Mouse (Mus musculus): ENCODE results near the gene Slc44a4. TPM values are rescaled to one million over a fixed set of nuclear protein-coding genes. Genes with fewer than 3 reads are reported as not detected.
"Not testable (repeated sequence)": the region's sequence is repeated elsewhere in the genome, so short reads cannot be mapped to it uniquely, and the experiment has no call there.

The Slc44a4 gene
- polyA plus RNA-seq, 1 experiment from 2014 or later = 3.5 TPM

GRCm38 (mm10) chr17:34897373-34898159, 16.7 kb upstream of the Slc44a4 start:
- no peak for TF ChIP-seq CTCF (IDR thresholded peaks at IDR 0.05; ENCODE audit: low read depth)
- TF ChIP-seq EP300 (IDR thresholded peaks at IDR 0.05; ENCODE audit: low read depth) = no peak
- H3K36me3 ChIP-seq (replicated peaks; ENCODE audit: insufficient read depth, low read length) = peaks cover under 1% of the 10 kb centered on the region; the same call in 1 of the 2 replicates
- peak overlapping the region; percentile 90 for H3K4me3 ChIP-seq (ENCODE audit: low read depth, low read length)
- peak overlapping the region; percentile 97 for H3K4me2 ChIP-seq (ENCODE audit: low read depth, low read length)
- H3K4me1 ChIP-seq (ENCODE audit: insufficient read depth) = peaks cover 28% of the 10 kb centered on the region
- no peaks in the 10 kb centered on the region for H3K9me3 ChIP-seq (ENCODE audit: low read length)
- no peak for ATAC-seq
- no peaks in the 10 kb centered on the region for H3K27me3 ChIP-seq (ENCODE audit: insufficient read depth, low read length)
- peak overlapping the region; percentile 94 for H3K27ac ChIP-seq (ENCODE audit: low read depth)
- WGBS (ENCODE audit: insufficient replicate concordance) = 12% methylated on average over 10 of the region's 10 CpGs
- no peak for DNase-seq
- H3K9ac ChIP-seq (replicated peaks) = peak overlapping the region; percentile 87

- peak within 1 kb of the TSS; percentile 87 for H3K9ac ChIP-seq (replicated peaks)
- peak within 1 kb of the TSS; percentile 94 for H3K27ac ChIP-seq (ENCODE audit: low read depth)
- peaks cover 6% of the 10 kb centered on the region; the same call in 1 of the 2 replicates for H3K36me3 ChIP-seq (replicated peaks; ENCODE audit: insufficient read depth, low read length)
- H3K27me3 ChIP-seq (ENCODE audit: insufficient read depth, low read length) = no peaks in the 10 kb centered on the region
- peaks cover 26% of the 10 kb centered on the region for H3K4me1 ChIP-seq (ENCODE audit: insufficient read depth)
- peak within 1 kb of the TSS; percentile 90 for H3K4me3 ChIP-seq (ENCODE audit: low read depth, low read length)
- peak; percentile 52 for ATAC-seq
- under 1% methylated on average over 14 of the region's 44 CpGs for WGBS (ENCODE audit: insufficient replicate concordance)
- DNase-seq = peak; percentile 83
- no peaks in the 10 kb centered on the region for H3K9me3 ChIP-seq (ENCODE audit: low read length)
- H3K4me2 ChIP-seq (ENCODE audit: low read depth, low read length) = peak within 1 kb of the TSS; percentile 97
- TF ChIP-seq CTCF (IDR thresholded peaks at IDR 0.05; ENCODE audit: low read depth) (no peak), EP300 (IDR thresholded peaks at IDR 0.05; ENCODE audit: low read depth) (no peak)
Measured at GRCm38 (mm10) chr17:34898160-34898586, 16.1 kb upstream of the Slc44a4 start, which contains the start of the genes C2 and Ehmt2. Gene C2, minus strand, starts transcription at chr17:34898265. Gene Ehmt2, plus strand, starts transcription at chr17:34898469.

- no peak for TF ChIP-seq CTCF (IDR thresholded peaks at IDR 0.05; ENCODE audit: low read depth)
- H3K36me3 ChIP-seq (replicated peaks; ENCODE audit: insufficient read depth, low read length) = peaks cover 11% of the 10 kb centered on the region; the same call in 1 of the 2 replicates
- peak overlapping the region; percentile 97 for H3K4me2 ChIP-seq (ENCODE audit: low read depth, low read length)
- 0% methylated on average over 21 of the region's 47 CpGs for WGBS (ENCODE audit: insufficient replicate concordance)
- peak overlapping the region; percentile 94 for H3K27ac ChIP-seq (ENCODE audit: low read depth)
- H3K4me3 ChIP-seq (ENCODE audit: low read depth, low read length) = peak overlapping the region; percentile 90
- no peak for DNase-seq
- no peaks in the 10 kb centered on the region for H3K9me3 ChIP-seq (ENCODE audit: low read length)
- ATAC-seq = no peak
- no peaks in the 10 kb centered on the region for H3K27me3 ChIP-seq (ENCODE audit: insufficient read depth, low read length)
- H3K4me1 ChIP-seq (ENCODE audit: insufficient read depth) = peaks cover 24% of the 10 kb centered on the region
- peak overlapping the region; percentile 87 for H3K9ac ChIP-seq (replicated peaks)
Measured at GRCm38 (mm10) chr17:34898706-34899052, 15.6 kb upstream of the Slc44a4 start.

- H3K27ac ChIP-seq (ENCODE audit: low read depth) = peak overlapping the region; percentile 94
- no peak; the same call in 1 of the 2 replicates for ATAC-seq
- peaks cover 24% of the 10 kb centered on the region for H3K4me1 ChIP-seq (ENCODE audit: insufficient read depth)
- no peaks in the 10 kb centered on the region for H3K27me3 ChIP-seq (ENCODE audit: insufficient read depth, low read length)
- H3K9ac ChIP-seq (replicated peaks) = peak overlapping the region; percentile 87
- no peaks in the 10 kb centered on the region for H3K9me3 ChIP-seq (ENCODE audit: low read length)
- H3K4me3 ChIP-seq (ENCODE audit: low read depth, low read length) = peak overlapping the region; percentile 90
- peak overlapping the region; percentile 97 for H3K4me2 ChIP-seq (ENCODE audit: low read depth, low read length)
- DNase-seq = peak; percentile 62
- TF ChIP-seq CTCF (IDR thresholded peaks at IDR 0.05; ENCODE audit: low read depth) = no peak
- TF ChIP-seq EP300 (IDR thresholded peaks at IDR 0.05; ENCODE audit: low read depth) = no peak
- peaks cover 11% of the 10 kb centered on the region; the same call in 1 of the 2 replicates for H3K36me3 ChIP-seq (replicated peaks; ENCODE audit: insufficient read depth, low read length)
- WGBS (ENCODE audit: insufficient replicate concordance) = 2% methylated on average over 32 of the region's 45 CpGs
Measured at GRCm38 (mm10) chr17:34899053-34899889, 15.0 kb upstream of the Slc44a4 start.

- Histone ChIP-seq H3K9ac (replicated peaks) (peak overlapping the region; percentile 87), H3K4me3 (ENCODE audit: low read depth, low read length) (peak overlapping the region; percentile 90), H3K4me2 (ENCODE audit: low read depth, low read length) (peak overlapping the region; percentile 97), H3K27me3 (ENCODE audit: insufficient read depth, low read length) (no peaks in the 10 kb centered on the region), H3K9me3 (ENCODE audit: low read length) (no peaks in the 10 kb centered on the region), H3K27ac (ENCODE audit: low read depth) (peak overlapping the region; percentile 94), H3K36me3 (replicated peaks; ENCODE audit: insufficient read depth, low read length) (peaks cover 12% of the 10 kb centered on the region; the same call in 1 of the 2 replicates), H3K4me1 (ENCODE audit: insufficient read depth) (peaks cover 20% of the 10 kb centered on the region)
- DNase-seq (no peak), ATAC-seq (no peak)
- TF ChIP-seq CTCF (IDR thresholded peaks at IDR 0.05; ENCODE audit: low read depth) = no peak
- no peak for TF ChIP-seq EP300 (IDR thresholded peaks at IDR 0.05; ENCODE audit: low read depth)
- under 1% methylated on average over 5 of the region's 5 CpGs for whole genome bisulfite sequencing (ENCODE audit: insufficient replicate concordance)
Measured at GRCm38 (mm10) chr17:34899890-34900243, 14.4 kb upstream of the Slc44a4 start.

GRCm38 (mm10) chr17:34900826-34901225, 13.4 kb upstream of the Slc44a4 start:
- not testable (repeated sequence) for H3K4me2 ChIP-seq (ENCODE audit: low read depth, low read length); DNase-seq; H3K27ac ChIP-seq (ENCODE audit: low read depth); H3K9ac ChIP-seq (replicated peaks); H3K9me3 ChIP-seq (ENCODE audit: low read length); H3K27me3 ChIP-seq (ENCODE audit: insufficient read depth, low read length); H3K4me3 ChIP-seq (ENCODE audit: low read depth, low read length); ATAC-seq
- peaks cover 19% of the 10 kb centered on the region for H3K4me1 ChIP-seq (ENCODE audit: insufficient read depth)
- peaks cover 22% of the 10 kb centered on the region for H3K36me3 ChIP-seq (replicated peaks; ENCODE audit: insufficient read depth, low read length)

- Histone ChIP-seq H3K36me3 (replicated peaks; ENCODE audit: insufficient read depth, low read length) (peaks cover 33% of the 10 kb centered on the region), H3K4me1 (ENCODE audit: insufficient read depth) (peaks cover 12% of the 10 kb centered on the region)
- not testable (repeated sequence) for H3K9ac ChIP-seq (replicated peaks); H3K27ac ChIP-seq (ENCODE audit: low read depth); H3K4me2 ChIP-seq (ENCODE audit: low read depth, low read length); H3K27me3 ChIP-seq (ENCODE audit: insufficient read depth, low read length); ATAC-seq; DNase-seq; H3K4me3 ChIP-seq (ENCODE audit: low read depth, low read length); H3K9me3 ChIP-seq (ENCODE audit: low read length)
- 78% methylated on average over 9 of the region's 10 CpGs for whole genome bisulfite sequencing (ENCODE audit: insufficient replicate concordance)
Measured at GRCm38 (mm10) chr17:34901948-34902347, 12.3 kb upstream of the Slc44a4 start.

Data from liver, postnatal 0 days (tissue).